Mouse (Mus musculus) erythroblast, embryonic 14.5 days (primary cell): Measurements from ENCODE around the gene Erv3.

Source experiments
- GATA1 ChIP-seq: IDR thresholded peaks from 2 replicates; pipeline ENCODE4 v1.6.1; 2012; ENCODE audit warnings: low read length, inconsistent platforms, mixed read lengths
- TAL1 ChIP-seq: IDR thresholded peaks from 3 replicates; pipeline ENCODE4 v1.6.1; 2012; ENCODE audit warnings: low read length, inconsistent platforms, mixed read lengths

DNA sequence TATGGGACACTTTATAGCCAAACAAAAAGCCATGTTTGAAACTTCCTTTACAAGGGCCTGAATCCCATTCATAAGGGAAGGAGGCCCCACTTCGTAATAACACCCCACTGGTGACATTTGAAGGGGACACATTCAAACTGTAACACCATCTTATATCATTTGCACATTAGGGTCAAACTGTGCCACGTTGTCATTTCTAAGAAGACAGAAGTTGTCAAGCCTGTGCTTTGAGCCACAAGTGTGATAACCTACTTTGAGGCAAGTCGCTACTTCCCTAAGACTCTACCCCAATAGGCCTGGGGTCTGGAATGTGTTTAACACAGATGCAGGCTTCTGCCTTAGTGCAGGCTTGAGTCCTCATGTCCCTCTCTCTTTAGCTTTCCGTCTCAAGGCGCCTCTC is 47.8 kb upstream of the Erv3 start:
- TF ChIP-seq TAL1 (no peak), GATA1 (no peak)
